Mouse (Mus musculus): Measurements from ENCODE around the gene Ybey.

The Ybey gene

DNA sequence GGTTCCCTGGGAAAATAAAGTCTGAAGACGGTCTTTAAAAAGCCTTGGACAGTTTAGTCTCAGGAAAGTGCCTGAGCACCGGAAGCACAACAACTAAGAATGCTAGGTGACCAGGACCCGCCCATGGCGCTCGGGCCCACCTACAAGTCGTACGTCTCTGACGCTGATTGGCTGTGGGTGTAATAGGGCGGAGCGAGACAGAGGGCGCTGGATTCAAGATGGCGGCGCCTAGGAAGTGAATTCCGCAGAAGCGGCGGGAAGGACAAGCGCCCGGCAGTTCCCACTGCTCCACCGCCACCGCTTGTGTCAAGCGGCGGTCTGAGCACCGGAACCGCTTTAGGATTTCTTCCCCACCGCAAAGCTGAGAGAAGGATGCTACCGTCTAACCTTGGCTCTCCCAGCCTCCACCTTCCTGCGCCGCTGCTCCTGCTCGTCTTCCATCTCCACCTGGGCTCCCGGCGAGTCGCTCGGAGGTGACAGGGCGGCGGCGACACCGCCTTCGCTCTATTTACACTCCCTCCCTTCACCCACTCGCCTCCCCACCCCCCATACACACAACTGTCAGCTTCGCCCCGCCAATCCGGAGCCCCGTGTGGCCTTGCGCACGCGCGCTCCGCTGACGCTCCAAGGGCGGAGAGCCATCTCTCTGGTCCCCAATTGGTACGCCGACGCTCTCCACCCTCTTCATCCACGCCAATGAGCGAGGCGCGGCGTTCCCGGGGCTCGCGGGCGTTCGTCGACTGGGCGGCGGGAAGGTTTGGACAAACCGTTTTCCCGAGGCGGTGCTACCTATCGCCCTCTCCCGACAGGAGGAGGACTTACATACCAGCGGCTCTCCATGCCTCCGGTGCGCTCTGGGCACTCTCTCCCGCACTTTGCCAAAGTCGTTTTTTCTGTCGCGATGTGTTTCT, 26.5 kb downstream of the Ybey start, which contains the start of gene Pcnt:
TSS of gene Pcnt (minus strand) at position 609 of the 911 bp plus-strand sequence.
- DNase-seq (ENCODE audit: low spot score in 2 of 2), result peak; percentile 94 to 96

DNA sequence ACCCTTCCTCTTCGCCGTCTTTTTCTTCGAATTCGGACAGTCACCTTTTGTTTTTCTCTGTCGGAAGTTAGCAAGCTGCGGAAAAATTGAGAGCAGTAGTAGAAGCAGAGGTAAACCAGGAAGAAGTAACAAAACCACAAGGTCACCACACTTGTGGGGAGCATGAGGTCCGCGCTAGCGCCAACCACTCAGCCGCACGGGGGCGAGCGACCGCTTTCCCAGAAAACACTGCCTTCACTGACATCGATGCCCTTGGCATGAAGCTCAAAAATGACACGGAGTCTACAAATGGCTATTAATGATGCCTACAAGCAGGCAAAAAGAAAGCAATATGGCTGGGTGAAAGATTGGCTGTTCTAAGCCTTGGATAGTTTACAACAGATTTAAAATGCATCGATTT, 28.6 kb downstream of the Ybey start, which contains the start of gene AC141477.1:
TSS of gene AC141477.1 (minus strand) at position 164 of the 400 bp plus-strand sequence.
- no peak for DNase-seq (ENCODE audit: low spot score in 2 of 2)

DNA sequence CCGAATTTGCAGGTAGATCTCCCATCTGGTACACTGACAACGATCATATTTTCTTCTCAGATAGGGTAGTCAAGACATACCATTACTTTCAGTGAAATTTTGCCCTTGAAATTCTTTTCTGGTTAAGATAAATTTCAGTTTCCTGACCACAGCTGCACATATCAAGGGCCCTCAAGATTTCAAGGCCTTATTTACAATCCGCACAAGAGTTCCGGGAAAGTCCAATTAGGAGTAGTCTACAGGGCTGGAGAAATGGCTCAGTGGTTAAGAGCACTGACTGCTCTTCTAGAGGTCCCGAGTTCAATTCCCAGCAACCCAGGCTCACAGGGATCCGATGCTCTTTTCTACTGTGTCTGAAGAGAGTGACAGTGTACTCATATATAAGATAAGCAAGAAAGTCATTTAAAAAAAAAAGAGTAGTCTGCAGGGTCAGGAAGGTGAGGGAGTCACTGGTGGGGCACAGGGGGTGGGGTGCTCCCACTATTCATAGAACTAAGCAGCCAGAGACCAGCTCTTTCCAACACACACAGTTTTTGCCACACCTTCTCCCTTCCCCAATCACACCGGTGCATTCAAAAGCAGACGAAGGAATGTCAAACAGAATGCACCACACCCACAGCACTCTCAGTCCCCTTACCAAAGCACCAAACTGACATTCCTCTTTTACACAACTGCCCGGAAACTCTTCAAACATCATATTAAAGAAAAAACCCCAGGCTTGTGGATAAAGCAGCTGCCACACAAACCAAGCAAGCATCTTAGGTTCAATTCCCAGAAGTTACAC, 29.6 kb downstream of the Ybey start:
- no peak for DNase-seq (ENCODE audit: low spot score in 2 of 2)

DNA sequence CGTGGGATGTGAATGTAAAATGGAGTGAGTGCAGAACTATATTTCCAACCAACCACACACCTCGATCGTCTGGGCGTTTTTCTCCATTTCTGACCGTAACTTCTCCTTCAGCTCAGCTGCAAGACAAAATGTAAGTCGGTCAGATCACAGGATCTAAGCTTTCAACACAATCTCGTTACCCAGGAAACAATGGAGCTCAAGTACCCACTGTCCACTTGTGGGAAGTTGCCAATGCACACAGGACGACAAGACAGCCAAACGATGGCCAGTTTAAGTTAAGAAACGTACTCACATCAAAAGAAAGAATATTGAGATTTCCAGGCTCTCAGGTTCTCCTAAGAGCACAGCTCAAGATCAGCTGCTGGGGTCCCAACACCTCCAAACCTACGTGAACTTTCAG, 35.0 kb downstream of the Ybey start:
- DNase-seq (ENCODE audit: low spot score in 2 of 2), result no peak

DNA sequence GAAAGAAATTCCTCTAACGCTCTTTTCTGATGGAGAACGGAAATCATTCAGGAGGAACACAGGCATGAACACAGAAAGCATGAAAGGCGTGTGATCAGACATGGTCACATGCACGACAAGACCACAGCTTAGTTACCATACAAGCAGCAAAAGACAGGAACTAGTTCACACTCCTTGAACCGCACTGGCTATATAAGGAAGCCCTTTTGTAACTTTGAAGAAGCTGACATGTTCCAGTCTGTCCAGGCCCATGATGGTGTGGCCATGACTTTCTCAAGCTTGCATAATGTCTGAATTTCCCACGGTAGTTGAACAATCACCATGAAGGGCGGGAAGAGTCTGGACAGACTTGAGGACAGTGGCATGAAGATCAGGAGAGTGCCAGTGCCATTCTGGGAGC, 43.2 kb downstream of the Ybey start:
- no peak for DNase-seq (ENCODE audit: low spot score in 2 of 2)

DNA sequence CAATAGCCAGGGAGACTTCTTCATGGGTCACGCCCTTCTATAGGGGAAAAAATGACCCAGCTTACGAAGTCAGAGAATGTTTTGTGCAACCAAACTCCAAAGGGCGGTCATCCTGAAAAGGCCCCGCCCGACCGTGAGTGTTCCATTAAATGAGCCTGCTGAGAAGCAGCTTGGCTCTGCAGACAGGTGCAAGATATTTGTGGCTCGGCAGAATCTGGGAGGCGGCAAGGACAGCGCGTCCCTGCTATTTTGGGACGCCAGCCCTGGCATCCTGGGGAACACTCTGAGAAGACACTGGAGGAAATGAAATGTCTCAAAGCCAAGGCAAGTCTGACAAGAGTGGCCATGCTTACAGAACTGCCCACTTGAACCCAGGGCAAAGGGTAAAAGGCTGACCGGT, 52.1 kb downstream of the Ybey start:
- DNase-seq (ENCODE audit: low spot score in 2 of 2), result no peak
